Mouse (Mus musculus) small intestine, adult 2 months (tissue): Measurements from ENCODE around the gene Praf2. TPM values are rescaled to one million over a fixed set of nuclear protein-coding genes. Genes with fewer than 3 reads are reported as not detected.
A peak's percentile ranks its signal among the peaks of the same experiment; 100 is the strongest.

ENCODE experiments used
- H3K27ac ChIP-seq: fragments of 200-500 bp; 2 replicates; pipeline ENCODE4 v1.5.1; 2012; ENCODE audit warnings: low read depth, low read length, control low read depth, inconsistent platforms; ENCODE audit not compliant: insufficient read depth
- H3K27me3 ChIP-seq: fragments of 200-500 bp; 2 replicates; pipeline ENCODE4 v1.6.1; 2012; ENCODE audit warnings: mild to moderate bottlenecking, moderate library complexity, low read length, inconsistent platforms; ENCODE audit not compliant: control insufficient read depth, insufficient read depth
- H3K36me3 ChIP-seq: fragments of 200-500 bp; 2 replicates; pipeline ENCODE4 v1.6.1; 2012; ENCODE audit warnings: mild to moderate bottlenecking, low read length, control low read depth, inconsistent platforms; ENCODE audit not compliant: control insufficient read depth, insufficient read depth
- H3K4me1 ChIP-seq: fragments of 200-500 bp; 2 replicates; pipeline ENCODE4 v1.6.1; 2012; ENCODE audit warnings: low read length, inconsistent platforms, mixed read lengths; ENCODE audit not compliant: control insufficient read depth, insufficient read depth, insufficient read length
- H3K4me3 ChIP-seq: fragments of 200-500 bp; 2 replicates; pipeline ENCODE4 v1.5.1; 2012; ENCODE audit warnings: low read depth, mild to moderate bottlenecking, control low read depth, inconsistent platforms, low read length, moderate library complexity
- CTCF ChIP-seq: fragments of 200-500 bp; IDR thresholded peaks from 2 replicates; pipeline ENCODE4 v1.5.1; 2012; ENCODE audit warnings: low read depth, mild to moderate bottlenecking, control low read depth, inconsistent platforms, low read length, moderate library complexity, mixed read lengths; ENCODE audit not compliant: insufficient replicate concordance, insufficient read length; ENCODE audit errors: extremely low read depth
- POLR2A ChIP-seq: fragments of 200-500 bp; IDR thresholded peaks from 2 replicates; pipeline ENCODE4 v1.6.1; 2012; ENCODE audit warnings: low read depth, mild to moderate bottlenecking, control low read depth, inconsistent platforms, low read length, moderate library complexity
- WGBS: fragments of 180-500 bp; shearing (Covaris S2); methylation state at CpG from one replicate; pipeline ENCODE4 v1.1.7; 2018; 5-methylcytosine and 5-hydroxymethylcytosine counted together
- polyA plus RNA-seq: library from polyadenylated mRNA; depleted of rRNA; stranded (reverse); fragments of >200 nt; gene quantifications from 2 replicates; pipeline ENCODE4 v1.2.3, GENCODE M21; 2012; rRNA removed

The Praf2 gene
- 36.5 and 46.2 TPM in 2 replicates for polyA plus RNA-seq

- 10% methylated on average over 42 of the region's 42 CpGs for WGBS
- Histone ChIP-seq H3K36me3 (peaks cover 7% of the 10 kb centered on the region), H3K4me1 (no peaks in the 10 kb centered on the region; the same call in 1 of the 2 replicates), H3K27me3 (no peaks in the 10 kb centered on the region), H3K27ac (peak within 1 kb of the TSS; percentile 84), H3K4me3 (peak within 1 kb of the TSS; percentile 79)
- TF ChIP-seq CTCF, result no peak
- no peak for TF ChIP-seq POLR2A
Observed at GRCm38 (mm10) chrX:7728215-7728921, at the start of gene Praf2. Praf2 (plus strand) TSS chrX:7728439.

DNA sequence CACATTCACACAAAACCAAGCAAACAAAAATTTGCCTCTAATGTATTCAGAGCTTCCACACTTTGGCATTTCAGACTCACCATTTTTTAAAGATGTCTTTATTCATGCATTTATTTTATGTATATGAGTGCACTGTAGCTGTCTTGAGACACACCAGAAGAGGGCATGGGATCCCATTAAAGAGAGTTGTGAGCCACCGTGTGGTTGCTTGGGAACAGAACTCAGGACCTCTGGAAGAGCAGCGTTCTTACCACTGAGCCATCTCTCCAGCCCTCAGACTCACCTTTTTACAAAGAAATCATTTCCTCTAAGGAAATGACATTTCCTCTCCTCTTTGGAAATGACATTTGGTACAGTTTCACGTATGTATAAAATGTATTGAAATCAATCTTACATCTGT is 49.3 kb upstream of the Praf2 start:
- no peak overlapping the region for H3K27ac ChIP-seq
- TF ChIP-seq POLR2A (no peak), CTCF (no peak)
- H3K27me3 ChIP-seq, result no peaks in the 10 kb centered on the region
- no peak overlapping the region for H3K4me3 ChIP-seq
- no peaks in the 10 kb centered on the region for H3K4me1 ChIP-seq
- 37% methylated on average over 3 of the region's 3 CpGs for WGBS
- H3K36me3 ChIP-seq, result no peaks in the 10 kb centered on the region

- WGBS, result 12% methylated on average over 27 of the region's 27 CpGs
- Histone ChIP-seq H3K27ac (peak overlapping the region; percentile 32; the same call in 1 of the 2 replicates), H3K36me3 (no peaks in the 10 kb centered on the region)
Observed at GRCm38 (mm10) chrX:7679405-7680056, 48.7 kb upstream of the Praf2 start.

DNA sequence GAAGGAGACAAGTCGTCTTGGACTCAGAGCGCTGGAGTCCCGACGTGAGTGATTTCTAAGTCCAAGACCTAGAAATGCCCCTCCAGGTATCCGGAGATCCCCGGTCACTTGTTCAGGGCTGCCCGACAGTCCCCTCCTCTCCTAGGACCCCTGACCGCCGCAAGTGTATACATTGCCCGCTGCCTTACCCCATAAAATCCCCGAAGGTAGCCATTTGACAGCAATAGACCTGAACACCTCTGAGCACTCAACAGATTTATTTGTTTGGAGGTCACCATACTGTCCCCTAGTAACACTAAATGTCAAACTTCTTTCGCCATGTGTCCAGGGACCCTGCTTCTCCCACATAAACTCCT is 48.2 kb upstream of the Praf2 start:
- peak overlapping the region; percentile 64 for H3K4me3 ChIP-seq
- H3K4me1 ChIP-seq, result no peaks in the 10 kb centered on the region
- TF ChIP-seq POLR2A, result no peak
- TF ChIP-seq CTCF, result no peak
- H3K36me3 ChIP-seq, result no peaks in the 10 kb centered on the region
- 12% methylated on average over 12 of the region's 12 CpGs for WGBS
- no peaks in the 10 kb centered on the region for H3K27me3 ChIP-seq
- H3K27ac ChIP-seq, result no peak overlapping the region

More at GRCm38 (mm10) chrX:7679405-7680056, 48.7 kb upstream of the Praf2 start:
- H3K4me1 ChIP-seq, result no peaks in the 10 kb centered on the region
- H3K27me3 ChIP-seq, result no peaks in the 10 kb centered on the region
- no peak for TF ChIP-seq POLR2A
- TF ChIP-seq CTCF, result peak; percentile 76
- H3K4me3 ChIP-seq, result peak overlapping the region; percentile 64

- H3K4me1 ChIP-seq, result no peaks in the 10 kb centered on the region
- WGBS, result 58% methylated on average over 14 of the region's 14 CpGs
- TF ChIP-seq POLR2A (no peak), CTCF (no peak)
- peak within 1 kb of the TSS; percentile 64 for H3K4me3 ChIP-seq
- no peaks in the 10 kb centered on the region for H3K36me3 ChIP-seq
- no peaks in the 10 kb centered on the region for H3K27me3 ChIP-seq
- no peak within 1 kb of the TSS for H3K27ac ChIP-seq
Observed at GRCm38 (mm10) chrX:7680864-7681263, 47.4 kb upstream of the Praf2 start, which contains the start of gene Magix. Magix (minus strand) TSS chrX:7681251.

DNA sequence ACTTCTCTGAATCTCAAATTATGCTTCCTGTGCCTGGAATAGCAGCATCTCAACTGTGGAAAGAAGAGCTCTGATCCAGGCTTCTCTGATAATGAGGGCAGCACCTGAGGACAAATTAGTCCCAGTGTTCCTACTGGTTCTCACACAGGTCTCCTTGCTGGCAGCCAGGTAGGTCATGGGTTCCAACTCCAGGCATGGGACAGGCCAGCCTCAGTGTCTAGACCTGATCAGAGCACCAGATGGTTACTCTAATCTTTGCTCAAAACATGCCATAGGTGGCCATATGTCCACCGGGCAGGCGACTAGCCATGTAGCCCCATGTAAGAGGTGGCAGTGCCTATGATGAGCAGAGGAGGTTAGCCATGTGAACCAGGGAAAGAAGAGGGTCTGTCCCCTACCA is 39.9 kb upstream of the Praf2 start:
- Histone ChIP-seq H3K27me3 (no peaks in the 10 kb centered on the region), H3K36me3 (no peaks in the 10 kb centered on the region), H3K4me1 (no peaks in the 10 kb centered on the region), H3K4me3 (no peak overlapping the region), H3K27ac (no peak overlapping the region)
- TF ChIP-seq POLR2A, result no peak
- no peak for TF ChIP-seq CTCF
- 96% methylated on average over 2 of the region's 2 CpGs for WGBS

DNA sequence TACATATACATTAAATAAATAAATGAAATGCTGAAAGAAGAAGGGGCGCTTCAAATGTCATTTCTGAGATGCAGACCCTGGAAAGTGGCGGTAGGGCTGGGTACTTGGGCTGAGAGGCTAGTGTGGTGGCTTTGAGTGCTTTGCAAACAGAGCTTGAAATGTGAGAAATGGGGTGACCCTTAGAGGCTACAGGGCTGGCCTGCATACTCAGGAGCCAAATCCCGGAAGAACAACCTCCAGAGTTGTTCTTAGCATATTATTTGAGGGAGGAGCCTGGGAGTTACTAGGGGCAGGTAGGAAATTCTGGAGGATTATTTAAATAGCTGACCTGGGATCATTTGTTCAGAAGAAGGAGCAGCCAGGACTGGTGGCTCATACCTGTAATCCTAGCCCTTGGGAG is 37.8 kb upstream of the Praf2 start:
- WGBS, result 62% methylated on average over 3 of the region's 3 CpGs
- no peak overlapping the region for H3K27ac ChIP-seq
- H3K4me1 ChIP-seq, result no peaks in the 10 kb centered on the region
- H3K36me3 ChIP-seq, result no peaks in the 10 kb centered on the region
- no peaks in the 10 kb centered on the region for H3K27me3 ChIP-seq
- TF ChIP-seq POLR2A, result no peak
- TF ChIP-seq CTCF, result no peak
- no peak overlapping the region for H3K4me3 ChIP-seq
